Mouse (Mus musculus): ENCODE results near the gene Josd2.

The Josd2 gene

DNA sequence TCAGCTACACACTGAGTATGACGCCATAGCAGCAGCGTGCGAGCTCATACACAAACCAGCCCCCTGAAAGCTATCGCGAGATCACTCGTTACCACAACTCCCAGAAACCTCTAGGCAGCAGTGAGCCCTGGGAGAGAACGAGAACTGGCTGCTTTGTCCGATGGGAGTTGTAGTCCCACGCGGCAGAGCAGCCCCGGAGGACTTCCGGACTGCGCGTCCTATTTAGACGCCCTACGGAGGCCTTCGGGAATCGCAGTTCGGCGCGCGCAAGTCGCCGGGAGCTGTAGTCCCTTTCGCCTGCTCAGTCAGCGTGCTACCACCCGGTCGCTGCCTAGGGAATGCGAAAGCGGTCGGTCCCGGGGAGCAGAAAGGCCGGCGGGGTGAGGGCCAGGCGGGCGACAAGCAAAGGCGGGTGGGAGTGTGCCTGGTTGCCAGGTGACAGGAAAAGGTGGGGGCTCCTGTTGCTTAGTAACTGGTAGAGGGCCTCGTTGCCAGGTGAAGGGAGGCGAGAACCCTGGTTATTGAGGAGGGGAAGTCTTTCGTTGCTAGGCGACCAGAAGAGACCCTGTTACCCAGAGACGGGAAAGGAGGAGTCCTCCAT is at the start of gene Josd2:
Josd2 (plus strand) TSS at position 170 of the 601 bp plus-strand sequence.
- DNase-seq (ENCODE audit: low spot score): peak; percentile 97

GRCm38 (mm10) chr7:44427666-44428065 is 40.1 kb upstream of the Josd2 start:
- DNase-seq (ENCODE audit: low spot score): no peak

GRCm38 (mm10) chr7:44428171-44428950 is 39.4 kb upstream of the Josd2 start:
- DNase-seq (ENCODE audit: low spot score): no peak

DNA sequence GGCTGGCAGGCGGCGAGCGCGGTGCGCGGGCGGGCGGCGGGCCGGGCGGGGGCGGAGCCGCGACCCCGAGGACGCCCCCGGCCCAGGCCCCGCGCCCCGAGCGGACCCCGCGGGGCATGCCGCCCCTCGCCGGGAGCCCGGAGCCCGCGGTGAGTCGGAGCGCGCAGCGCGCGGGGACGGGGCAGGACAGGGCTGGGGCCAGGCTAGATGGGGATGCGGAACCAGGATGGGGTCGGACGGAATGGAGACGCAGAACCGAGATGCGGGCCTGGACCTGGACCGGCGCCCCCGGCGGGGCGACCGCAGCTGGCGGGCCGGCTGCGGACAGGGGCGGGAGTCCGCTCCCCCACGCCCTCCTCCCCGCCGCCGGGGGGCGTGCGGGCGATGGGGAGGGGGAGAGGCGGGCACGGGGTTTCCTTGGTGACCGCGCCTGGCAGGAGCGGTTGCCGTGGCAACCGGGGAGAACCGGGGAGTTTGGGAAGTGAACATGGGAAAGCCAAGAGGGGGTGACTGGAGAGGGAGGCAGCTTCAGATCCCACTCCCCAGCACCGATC is 38.7 kb upstream of the Josd2 start, which contains the start of gene Lrrc4b:
Lrrc4b (plus strand) TSS at position 51 of the 554 bp plus-strand sequence.
- no peak for DNase-seq (ENCODE audit: low spot score)

GRCm38 (mm10) chr7:44429534-44430488 is 38.0 kb upstream of the Josd2 start:
- DNase-seq (ENCODE audit: low spot score): no peak

- DNase-seq (ENCODE audit: low spot score): no peak
Observed at GRCm38 (mm10) chr7:44432550-44432949, 35.2 kb upstream of the Josd2 start.

GRCm38 (mm10) chr7:44433371-44433770 is 34.4 kb upstream of the Josd2 start:
- DNase-seq (ENCODE audit: low spot score): peak; percentile 72

DNA sequence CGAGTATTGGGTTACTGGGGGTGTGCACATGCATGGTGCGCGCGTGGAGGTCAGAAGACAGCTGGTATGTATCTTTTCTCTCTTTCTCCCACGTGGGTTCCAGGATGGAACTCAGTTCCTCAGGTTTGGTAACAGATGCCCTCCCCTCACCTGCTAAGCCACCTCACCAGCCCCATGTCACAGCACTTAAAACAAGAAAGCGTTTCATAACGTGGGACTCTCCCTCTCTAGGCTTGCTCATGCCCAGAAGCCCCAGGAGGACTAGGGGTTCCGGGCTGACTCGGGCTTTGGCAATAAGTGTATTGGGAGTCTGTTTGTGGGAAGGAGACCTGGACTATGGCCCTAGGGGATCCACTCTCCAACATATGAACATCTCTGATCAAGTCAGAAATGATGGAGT is 33.7 kb upstream of the Josd2 start:
- no peak for DNase-seq (ENCODE audit: low spot score)

- DNase-seq (ENCODE audit: low spot score): no peak
Observed at GRCm38 (mm10) chr7:44435796-44436195, 32.0 kb upstream of the Josd2 start.

- no peak for DNase-seq (ENCODE audit: low spot score)
Observed at GRCm38 (mm10) chr7:44436267-44436666, 31.5 kb upstream of the Josd2 start.

DNA sequence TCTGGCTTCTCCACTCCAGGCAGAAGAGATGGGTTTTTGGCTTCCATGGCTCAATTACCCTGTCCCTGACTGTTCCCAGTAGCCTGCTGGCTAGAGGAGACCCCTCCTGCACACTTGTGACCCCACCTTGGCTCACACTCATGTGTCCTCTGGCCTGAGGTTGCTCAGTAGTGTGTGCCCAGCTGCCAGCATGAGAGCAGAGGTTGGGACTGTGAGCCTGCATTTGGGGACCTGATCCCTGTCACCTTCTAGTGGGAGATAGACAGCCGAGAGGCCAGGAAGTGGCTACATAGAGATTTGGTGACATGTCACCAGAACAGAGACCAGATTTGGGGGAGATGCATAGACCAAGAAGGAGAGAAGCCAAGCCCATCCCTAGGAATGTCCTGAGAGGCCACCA is 30.6 kb upstream of the Josd2 start:
- no peak for DNase-seq (ENCODE audit: low spot score)

DNA sequence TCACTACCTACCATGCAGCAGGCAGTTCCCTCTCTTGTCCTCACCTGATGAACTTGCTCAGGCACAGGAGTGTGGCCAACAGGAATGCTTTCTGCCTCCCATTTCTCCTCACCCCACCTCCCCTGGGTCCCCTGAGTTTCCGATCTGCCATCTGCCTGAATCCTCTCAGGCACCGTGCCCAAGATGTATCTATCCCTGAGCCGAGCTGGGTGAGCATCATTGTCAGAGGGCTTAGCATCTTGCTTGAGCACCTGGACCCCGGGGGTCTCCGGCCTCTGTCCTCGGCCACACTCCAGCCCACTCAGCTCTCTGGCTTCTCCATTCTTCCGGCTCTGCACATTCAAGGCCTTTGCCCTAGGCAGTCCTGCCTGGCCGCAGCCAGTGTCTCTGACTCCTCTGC is 29.8 kb upstream of the Josd2 start:
- no peak for DNase-seq (ENCODE audit: low spot score)

DNA sequence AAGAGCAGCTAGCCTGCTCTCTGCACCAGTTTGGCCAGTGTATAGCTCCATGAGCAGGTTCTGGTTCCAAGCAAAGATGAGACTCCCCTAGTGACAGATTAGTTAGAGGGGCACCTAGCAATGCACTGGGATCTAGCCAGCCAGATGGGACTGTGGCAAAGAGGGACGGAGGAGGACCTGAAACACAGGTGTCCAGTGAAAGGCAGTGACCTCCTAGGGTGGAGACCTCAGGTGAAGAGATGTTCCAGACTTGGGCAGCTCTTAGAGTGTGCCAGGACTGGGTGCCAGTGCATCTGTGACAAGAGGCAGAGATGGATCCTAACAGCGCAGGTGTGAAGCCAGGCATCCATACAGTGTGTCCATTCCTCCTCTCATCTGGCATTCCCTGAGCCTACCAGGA is 28.1 kb upstream of the Josd2 start:
- DNase-seq (ENCODE audit: low spot score): no peak

GRCm38 (mm10) chr7:44440479-44440878 is 27.3 kb upstream of the Josd2 start:
- no peak for DNase-seq (ENCODE audit: low spot score)

DNA sequence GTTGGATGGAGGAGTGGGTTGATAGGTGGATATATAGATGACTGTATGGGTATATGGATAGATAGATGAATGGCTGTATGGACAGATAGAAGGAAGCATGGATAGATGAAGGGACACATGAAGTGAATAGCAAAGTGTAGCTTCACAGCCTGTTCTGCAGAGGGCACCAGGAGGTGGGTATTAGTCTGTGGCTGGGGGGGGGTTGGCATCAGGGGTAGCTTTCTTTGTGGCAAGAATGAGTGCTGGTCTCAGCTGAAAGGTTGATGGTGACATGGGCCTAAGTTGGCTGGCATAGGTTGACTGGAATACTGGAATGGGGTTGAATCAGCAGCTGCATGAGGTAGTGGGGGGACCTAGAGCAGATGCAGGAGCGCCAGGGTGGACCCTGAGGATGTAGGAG is 26.6 kb upstream of the Josd2 start:
- DNase-seq (ENCODE audit: low spot score): no peak

- DNase-seq (ENCODE audit: low spot score): no peak
Observed at GRCm38 (mm10) chr7:44441648-44442109, 26.1 kb upstream of the Josd2 start.

- DNase-seq (ENCODE audit: low spot score): no peak
Observed at GRCm38 (mm10) chr7:44442407-44442821, 25.4 kb upstream of the Josd2 start.

DNA sequence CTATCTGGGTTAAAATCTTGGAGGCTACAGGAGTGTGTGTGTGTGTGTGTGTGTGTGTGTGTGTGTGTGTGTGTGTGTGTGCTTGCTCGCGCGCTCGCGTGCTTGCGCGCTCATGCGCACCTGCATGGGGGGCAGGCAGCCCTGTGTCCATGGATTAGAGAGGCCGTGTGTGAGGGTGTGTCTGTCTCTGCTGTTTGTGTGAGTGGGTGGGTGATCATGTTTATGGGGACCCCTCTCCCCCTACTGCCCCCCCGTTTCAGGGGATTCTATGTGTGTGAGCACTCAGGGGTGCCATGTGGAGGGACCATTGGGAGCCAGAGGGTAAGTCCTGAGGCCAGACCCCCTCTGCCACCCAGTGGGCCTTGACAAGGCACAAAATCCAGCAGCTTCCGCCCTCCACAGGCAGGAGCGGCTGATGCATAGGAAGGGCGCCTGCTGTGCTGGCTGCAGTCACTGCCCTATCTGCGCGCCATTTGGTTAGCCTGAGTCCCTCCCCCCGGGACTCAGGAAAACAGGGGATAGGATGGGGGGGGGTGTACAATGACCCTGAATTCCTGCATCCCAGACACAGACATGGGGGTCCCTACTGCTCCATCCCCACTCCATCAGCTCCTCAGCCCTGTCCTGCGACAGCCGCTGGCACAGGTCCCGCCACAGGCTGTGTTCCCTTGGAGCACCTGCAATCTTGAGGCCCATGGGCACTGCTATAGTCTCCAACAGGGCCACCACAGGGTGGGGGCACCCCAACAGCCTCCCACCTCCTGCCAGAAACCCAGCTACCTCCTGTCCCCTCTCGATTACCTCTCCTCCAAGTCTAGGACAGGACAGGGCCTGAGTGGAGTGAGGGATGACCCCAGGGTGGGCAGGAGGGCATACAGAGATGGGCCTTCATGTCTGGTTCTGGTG is 24.3 kb upstream of the Josd2 start:
- DNase-seq (ENCODE audit: low spot score): no peak

- no peak for DNase-seq (ENCODE audit: low spot score)
Observed at GRCm38 (mm10) chr7:44444886-44445527, 22.8 kb upstream of the Josd2 start.

GRCm38 (mm10) chr7:44445528-44445923 is 22.3 kb upstream of the Josd2 start:
- no peak for DNase-seq (ENCODE audit: low spot score)

Measured in c-Kit-positive CD71-positive TER-119-positive erythroid progenitor cells, embryonic 14.5 days (primary cell).